Mouse (Mus musculus) hindbrain, postnatal 0 days (tissue): ENCODE data around the gene Cops3. TPM values are rescaled to one million over a fixed set of nuclear protein-coding genes. Genes with fewer than 3 reads are reported as not detected.
A peak's percentile ranks its signal among the peaks of the same experiment; 100 is the strongest.

Experiments
- ATAC-seq: fragments of 200-750 bp; cut with Nextera tagmentation; 2 replicates; pipeline ENCODE4 v1.8.0; 2017; ENCODE audit warnings: mild to moderate bottlenecking, moderate TSS enrichment, moderate library complexity
- DNase-seq: peaks from one replicate; pipeline ENCODE4 v3.0.0-alpha.2; 2015; ENCODE audit warnings: low spot score
- H3K27ac ChIP-seq: fragments of 300-500 bp; sonication (generic); 2 replicates; pipeline ENCODE4 v1.5.1; 2014; ENCODE audit warnings: mild to moderate bottlenecking
- H3K27me3 ChIP-seq: fragments of 300-500 bp; sonication (generic); 2 replicates; pipeline ENCODE4 v1.6.1; 2014; ENCODE audit warnings: low read length, mixed read lengths; ENCODE audit not compliant: insufficient read depth
- H3K36me3 ChIP-seq: fragments of 300-500 bp; sonication (generic); 2 replicates; pipeline ENCODE4 v1.6.1; 2014; ENCODE audit warnings: low read length, mixed read lengths; ENCODE audit not compliant: insufficient read depth
- H3K4me1 ChIP-seq: fragments of 300-500 bp; sonication (generic); 2 replicates; pipeline ENCODE4 v1.6.1; 2014; ENCODE audit warnings: antibody characterized with exemption, low read length, mixed read lengths; ENCODE audit not compliant: insufficient read depth
- H3K4me2 ChIP-seq: fragments of 300-500 bp; sonication (generic); 2 replicates; pipeline ENCODE4 v1.6.1; 2014; ENCODE audit warnings: low read depth, mild to moderate bottlenecking, low read length, moderate library complexity, mixed read lengths
- H3K4me3 ChIP-seq: fragments of 300-500 bp; sonication (generic); 2 replicates; pipeline ENCODE4 v1.5.1; 2014; ENCODE audit warnings: low read length
- H3K9ac ChIP-seq: fragments of 300-500 bp; sonication (generic); replicated peaks from 2 replicates; pipeline ENCODE4 v1.6.1; 2014; ENCODE audit warnings: mild to moderate bottlenecking, low read length, moderate library complexity, mixed read lengths
- H3K9me3 ChIP-seq: fragments of 300-500 bp; sonication (generic); 2 replicates; pipeline ENCODE4 v1.6.1; 2016; ENCODE audit warnings: low read length, mixed read lengths
- CTCF ChIP-seq: IDR thresholded peaks from 2 replicates; pipeline ENCODE4 v1.5.1; 2016; ENCODE audit warnings: antibody characterized with exemption, control low read depth, low read depth
- WGBS: fragments of 180-500 bp; shearing (Covaris S2); extraction: QIAGEN DNeasy Blood & Tissue Kit; methylation state at CpG from one replicate; pipeline ENCODE4 v1.1.7; 2014; 5-methylcytosine and 5-hydroxymethylcytosine counted together
- polyA plus RNA-seq: library from polyadenylated mRNA; unstranded; fragments of >200 nt; fragmentation: Nextera tagmentation; extraction: Ambion mirVana; gene quantifications from 2 replicates; pipeline ENCODE4 v1.2.1, GENCODE M21; 2015
- total RNA-seq: library from RNA; depleted of rRNA; stranded (reverse); fragments of >200 nt; gene quantifications from 2 replicates; pipeline ENCODE4 v1.2.3, GENCODE M21; 2014

The Cops3 gene
- total and polyA plus RNA-seq, 2 experiments from 2014 or later, result 96.0 to 158 TPM

DNA sequence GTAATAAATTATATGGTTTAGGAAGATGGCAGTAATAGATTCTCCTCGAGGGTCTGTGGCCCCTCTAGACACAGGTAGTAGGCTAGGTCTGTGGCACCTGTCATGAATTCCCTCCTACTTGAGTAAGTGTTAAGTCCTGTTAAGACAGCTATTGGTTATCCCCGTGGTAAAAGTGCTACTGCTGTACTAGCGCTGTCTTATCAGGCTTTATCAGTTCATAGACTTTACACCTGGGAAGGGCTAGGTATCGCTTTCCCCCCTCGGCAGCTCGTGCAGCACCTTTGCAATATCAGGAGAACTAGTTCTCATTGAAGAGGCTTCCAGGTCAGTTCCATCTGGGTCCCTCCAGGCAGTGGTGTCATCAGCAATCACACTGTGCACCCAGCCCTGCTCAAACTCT, 24.7 kb upstream of the Cops3 start:
- Histone ChIP-seq H3K4me2 (no peak overlapping the region), H3K9me3 (no peaks in the 10 kb centered on the region), H3K27me3 (no peaks in the 10 kb centered on the region), H3K4me1 (no peaks in the 10 kb centered on the region), H3K4me3 (no peak overlapping the region), H3K9ac (no peak overlapping the region), H3K27ac (no peak overlapping the region), H3K36me3 (no peaks in the 10 kb centered on the region; the same call in 1 of the 2 replicates)
- ATAC-seq (no peak), DNase-seq (no peak)
- TF ChIP-seq CTCF, result no peak
- 94% methylated on average over 6 of the region's 6 CpGs for WGBS

DNA sequence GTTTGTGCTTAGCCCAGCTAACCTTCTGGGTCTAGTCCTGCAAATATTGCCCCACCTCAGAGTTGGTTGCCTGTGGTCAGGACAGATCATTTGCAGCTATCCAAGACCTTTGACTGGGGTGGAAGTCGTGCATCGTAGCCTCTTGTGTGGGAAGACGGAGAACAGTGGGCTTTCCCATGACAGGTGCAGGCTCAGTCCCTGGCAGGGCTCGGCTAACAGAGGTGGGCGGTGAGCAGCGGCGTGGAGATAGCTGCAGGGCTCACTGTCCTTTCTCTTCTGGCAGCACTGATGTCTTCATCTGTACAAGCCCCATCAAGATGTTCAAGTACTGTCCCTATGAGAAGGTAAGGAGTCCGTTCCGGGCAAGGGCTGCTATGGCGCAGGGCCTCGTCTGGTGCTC, 20.8 kb upstream of the Cops3 start:
- Histone ChIP-seq H3K36me3 (peaks cover 4% of the 10 kb centered on the region; the same call in 1 of the 2 replicates), H3K27ac (no peak overlapping the region), H3K4me1 (no peaks in the 10 kb centered on the region), H3K27me3 (no peaks in the 10 kb centered on the region), H3K9me3 (no peaks in the 10 kb centered on the region), H3K9ac (no peak overlapping the region), H3K4me2 (no peak overlapping the region), H3K4me3 (no peak overlapping the region)
- no peak for DNase-seq
- TF ChIP-seq CTCF, result no peak
- ATAC-seq, result no peak
- WGBS, result 89% methylated on average over 11 of the region's 11 CpGs

DNA sequence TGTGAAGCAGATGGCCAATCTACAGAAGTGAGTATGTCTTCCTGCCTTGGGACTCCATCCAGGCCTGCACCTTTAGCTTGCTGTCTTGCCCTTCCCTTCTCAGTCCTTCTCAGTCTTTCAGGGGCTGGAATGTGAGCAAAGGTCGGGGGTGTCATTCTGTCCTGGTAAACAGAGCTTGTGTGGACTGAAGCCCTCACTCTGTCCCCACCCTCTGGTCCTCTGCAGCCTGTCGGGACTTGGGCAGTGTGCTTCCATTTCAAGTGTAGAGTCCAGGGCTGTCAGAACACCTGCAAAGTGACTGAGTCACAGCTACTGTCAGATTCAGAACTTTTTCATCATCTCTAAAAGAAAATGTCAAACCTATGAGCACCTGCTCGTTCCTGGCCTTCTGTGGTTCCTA, 13.2 kb upstream of the Cops3 start:
- no peak for DNase-seq
- Histone ChIP-seq H3K4me1 (peaks cover 8% of the 10 kb centered on the region), H3K4me2 (no peak overlapping the region), H3K9ac (no peak overlapping the region), H3K27me3 (no peaks in the 10 kb centered on the region), H3K9me3 (no peaks in the 10 kb centered on the region), H3K4me3 (no peak overlapping the region), H3K27ac (no peak overlapping the region), H3K36me3 (no peaks in the 10 kb centered on the region)
- no peak for ATAC-seq
- TF ChIP-seq CTCF, result no peak
- 71% methylated on average over 3 of the region's 3 CpGs for WGBS

DNA sequence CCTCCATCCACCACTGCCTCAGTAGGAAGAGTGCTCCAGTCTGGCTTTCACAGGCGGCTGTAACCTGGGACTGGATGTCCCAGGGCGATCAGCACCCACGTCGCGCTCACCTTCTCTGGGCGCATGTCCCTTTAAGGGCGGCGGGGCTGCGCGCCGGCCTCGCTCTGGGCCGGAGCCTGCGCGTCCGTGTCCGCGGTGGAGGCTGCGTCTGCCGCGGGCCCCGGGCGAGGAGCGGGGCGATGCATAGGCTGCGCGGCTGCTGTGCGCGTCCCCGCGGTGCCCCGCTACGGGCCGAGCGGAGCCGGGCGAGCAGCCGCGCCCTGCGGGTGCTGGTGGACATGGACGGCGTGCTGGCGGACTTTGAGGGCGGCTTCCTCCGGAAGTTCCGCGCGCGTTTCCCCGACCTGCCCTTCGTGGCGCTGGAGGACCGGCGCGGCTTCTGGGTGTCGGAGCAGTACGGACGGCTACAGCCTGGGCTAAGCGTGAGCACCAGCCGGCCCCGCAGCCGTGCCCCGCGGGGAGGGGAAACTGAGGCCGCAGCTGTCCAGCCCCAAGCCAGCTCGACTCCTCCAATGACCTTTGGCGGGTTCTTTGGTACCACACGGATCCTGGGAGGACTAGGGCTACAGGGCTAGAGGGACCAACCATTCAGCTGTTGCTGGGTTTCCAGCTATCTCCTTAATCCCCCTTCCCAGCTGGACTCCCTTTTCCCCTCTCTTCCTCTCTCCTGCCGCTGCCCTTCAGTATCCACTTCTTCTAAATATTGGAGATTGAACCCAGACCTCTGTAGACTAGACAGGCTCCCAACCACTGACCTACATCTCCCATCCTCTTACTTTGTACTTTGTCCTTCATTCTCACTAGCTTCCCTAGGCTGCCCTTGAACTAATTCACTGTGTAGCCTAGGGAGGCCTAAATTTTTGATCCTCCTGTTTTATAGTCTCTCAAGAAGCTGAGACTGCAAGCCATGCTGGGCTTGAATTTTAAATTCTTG, 8.6 kb upstream of the Cops3 start:
- peak; percentile 80 for DNase-seq
- H3K9me3 ChIP-seq, result no peaks in the 10 kb centered on the region
- peak; percentile 91 for ATAC-seq
- H3K9ac ChIP-seq, result peak overlapping the region; percentile 87
- H3K27me3 ChIP-seq, result no peaks in the 10 kb centered on the region
- peak overlapping the region; percentile 92 for H3K27ac ChIP-seq
- TF ChIP-seq CTCF, result peak; percentile 27; the same call in 1 of the 2 replicates
- peak overlapping the region; percentile 76 for H3K4me3 ChIP-seq
- peak overlapping the region; percentile 82 for H3K4me2 ChIP-seq
- H3K36me3 ChIP-seq, result no peaks in the 10 kb centered on the region
- WGBS, result under 1% methylated on average over 64 of the region's 69 CpGs
- H3K4me1 ChIP-seq, result peaks cover 8% of the 10 kb centered on the region

DNA sequence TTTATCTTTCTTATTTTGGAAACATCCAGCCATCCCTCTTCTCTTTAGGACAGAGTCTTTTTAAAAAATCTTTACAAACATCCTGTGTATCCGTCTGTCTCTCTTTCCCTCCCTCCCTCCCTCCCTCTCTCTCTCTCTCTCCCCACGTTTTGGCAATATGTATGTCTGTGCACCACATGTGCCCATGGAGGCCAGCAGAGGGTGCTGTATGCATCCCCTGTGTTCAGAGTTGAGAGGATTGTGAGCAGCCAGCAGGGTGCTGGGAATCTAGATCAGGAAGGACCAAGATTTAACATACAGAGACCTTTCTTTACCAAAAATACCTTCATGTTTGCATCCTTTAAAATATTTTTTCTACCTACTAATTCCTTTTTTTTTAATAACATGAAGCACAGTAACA, 7.5 kb upstream of the Cops3 start:
- H3K36me3 ChIP-seq, result no peaks in the 10 kb centered on the region
- H3K4me2 ChIP-seq, result peak overlapping the region; percentile 82
- peak overlapping the region; percentile 8; the same call in 1 of the 2 replicates for H3K27ac ChIP-seq
- H3K9ac ChIP-seq, result no peak overlapping the region
- H3K9me3 ChIP-seq, result no peaks in the 10 kb centered on the region
- DNase-seq (peak; percentile 78), ATAC-seq (peak; percentile 41; the same call in 1 of the 2 replicates)
- peaks cover 8% of the 10 kb centered on the region; the same call in 1 of the 2 replicates for H3K4me1 ChIP-seq
- peak overlapping the region; percentile 76 for H3K4me3 ChIP-seq
- WGBS, result 9% methylated on average over 2 of the region's 2 CpGs
- TF ChIP-seq CTCF, result peak; percentile 72
- H3K27me3 ChIP-seq, result no peaks in the 10 kb centered on the region

DNA sequence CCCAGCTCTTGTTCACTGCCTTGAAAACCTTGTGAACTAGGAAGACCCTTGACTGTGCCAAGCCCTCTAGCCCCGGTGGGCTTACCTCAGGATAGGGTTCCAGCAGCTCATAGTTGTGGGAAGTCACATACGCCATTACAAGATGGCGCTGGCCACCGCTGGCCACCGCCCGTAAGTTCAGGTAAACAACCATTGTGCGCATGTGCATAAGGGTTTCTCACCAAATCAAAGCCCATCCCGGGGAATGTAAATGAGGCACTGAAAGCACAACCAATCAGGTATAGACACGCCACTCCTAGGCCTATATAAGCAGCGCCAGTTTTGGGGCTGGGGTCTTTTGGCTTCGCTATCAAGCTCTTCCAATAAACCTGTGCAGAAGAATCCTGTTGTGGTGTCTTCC, 6.7 kb upstream of the Cops3 start:
- H3K27me3 ChIP-seq, result no peaks in the 10 kb centered on the region
- H3K4me3 ChIP-seq, result no peak overlapping the region
- H3K9ac ChIP-seq, result no peak overlapping the region
- no peak for DNase-seq
- TF ChIP-seq CTCF, result no peak
- H3K4me1 ChIP-seq, result peaks cover 8% of the 10 kb centered on the region; the same call in 1 of the 2 replicates
- 97% methylated on average over 11 of the region's 11 CpGs for WGBS
- no peak overlapping the region for H3K4me2 ChIP-seq
- H3K9me3 ChIP-seq, result no peaks in the 10 kb centered on the region
- no peak for ATAC-seq
- no peaks in the 10 kb centered on the region for H3K36me3 ChIP-seq
- no peak overlapping the region for H3K27ac ChIP-seq
